7 mouse cellular contexts compared by ENCODE assay signal in the genomic region with DNA sequence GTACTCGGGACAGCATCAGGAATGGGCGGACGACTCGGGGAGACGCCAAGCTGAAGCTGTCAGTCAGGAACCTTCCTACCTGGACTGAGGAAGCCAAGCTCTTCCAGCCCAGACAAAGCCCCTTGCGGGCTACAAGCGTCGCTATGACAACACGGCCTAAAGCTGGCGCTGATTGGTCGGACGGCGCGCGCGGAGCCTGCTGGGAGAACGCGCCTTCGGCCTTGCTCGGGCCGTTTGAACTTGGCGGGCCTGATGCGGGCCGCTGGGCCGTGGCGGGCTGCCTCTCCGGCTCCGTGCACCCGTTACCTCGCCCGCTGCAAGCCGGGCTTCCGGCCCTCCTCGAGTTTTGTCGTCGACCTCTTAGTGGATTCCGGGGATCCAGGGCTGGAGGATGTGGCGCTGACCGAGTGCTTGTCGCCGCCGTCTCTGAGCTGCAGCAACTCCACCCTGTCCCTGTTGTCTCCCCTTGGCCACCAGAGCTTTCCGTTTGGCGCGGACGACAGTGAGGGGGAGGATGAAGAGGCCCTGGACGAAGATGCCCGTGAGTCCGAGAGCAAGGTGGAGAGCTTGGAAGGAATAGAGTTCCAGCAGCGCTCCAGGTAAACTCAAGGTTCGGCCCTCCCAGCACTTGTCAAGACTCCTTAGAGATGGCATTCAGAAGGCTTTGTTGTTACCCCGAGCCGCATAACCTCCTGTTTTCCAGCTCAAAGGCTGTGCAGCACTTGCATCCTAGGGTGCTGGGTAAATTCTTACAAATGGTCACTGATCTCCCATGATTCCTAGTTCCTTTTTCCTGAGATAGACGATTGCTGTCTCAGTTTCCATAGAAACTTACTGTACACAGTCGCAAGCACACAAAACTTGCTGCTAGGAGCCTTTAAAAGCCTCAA. TPM values are rescaled to one million over a fixed set of nuclear protein-coding genes. Genes with fewer than 3 reads are reported as not detected.
DNase-seq lines count a peak whose midpoint lies in the region; ATAC-seq lines count a peak whose summit lies in the region.

A gene (plus strand): TSS at position 202 of the 890 bp plus-strand sequence.

- H3K4me2 ChIP-seq in intestine, embryonic 15.5 days (replicated peaks) = peak within 1 kb of the TSS; percentile 67

- H3K4me1 ChIP-seq in intestine, embryonic 15.5 days (replicated peaks) = peaks cover 10% of the 10 kb centered on the region; the same call in 1 of the 2 replicates
- peaks cover 32% of the 10 kb centered on the region for H3K4me1 ChIP-seq in midbrain, embryonic 10.5 days

- DNase-seq in adrenal gland, adult (ENCODE audit: inconsistent age in 2 of 2, low spot score in 1 of 2) = peak; percentile 93 to 96
- DNase-seq in embryo, embryonic 10.5 days (ENCODE audit: low spot score) = peak; percentile 97
- peak; percentile 89 for DNase-seq in gastrocnemius, postnatal 25 days
- DNase-seq in left cerebral cortex, postnatal 25 days (ENCODE audit: low spot score in 2 of 2) = peak; percentile 93
- peak; percentile 94 for DNase-seq in midbrain, embryonic 10.5 days (ENCODE audit: low spot score)
- DNase-seq in right cerebral cortex, postnatal 4 days = peak; percentile 89

- H3K36me3 ChIP-seq in intestine, embryonic 15.5 days = peaks cover 5% of the 10 kb centered on the region
- H3K36me3 ChIP-seq in midbrain, embryonic 10.5 days = peaks cover 36% of the 10 kb centered on the region

- peak within 1 kb of the TSS; percentile 86 for H3K9ac ChIP-seq in intestine, embryonic 15.5 days

- H3K27ac ChIP-seq in intestine, embryonic 15.5 days = peak within 1 kb of the TSS; percentile 79
- H3K27ac ChIP-seq in midbrain, embryonic 10.5 days (replicated peaks) = peak within 1 kb of the TSS; percentile 95

- H3K27me3 ChIP-seq in intestine, embryonic 15.5 days (replicated peaks) = no peaks in the 10 kb centered on the region
- no peaks in the 10 kb centered on the region for H3K27me3 ChIP-seq in midbrain, embryonic 10.5 days (ENCODE audit: low read depth, poor library complexity, severe bottlenecking)

- intact Hi-C loops in left cerebral cortex, postnatal 25 days (cut with DNase I) = loop anchor here (5.0 kb wide), 3 partner anchors 101 to 189 kb away; a partner anchor contains a TSS

- no peaks in the 10 kb centered on the region for H3K9me3 ChIP-seq in intestine, embryonic 15.5 days
- H3K9me3 ChIP-seq in midbrain, embryonic 10.5 days (replicated peaks) = no peaks in the 10 kb centered on the region

- ATAC-seq in intestine, embryonic 15.5 days = peak; percentile 99

- peak within 1 kb of the TSS; percentile 85 for H3K4me3 ChIP-seq in intestine, embryonic 15.5 days (replicated peaks)
- peak within 1 kb of the TSS; percentile 84 for H3K4me3 ChIP-seq in midbrain, embryonic 10.5 days

- WGBS in intestine, embryonic 15.5 days = under 1% methylated on average over 55 of the region's 55 CpGs
- WGBS in midbrain, embryonic 10.5 days = under 1% methylated on average over 55 of the region's 55 CpGs

RNA-seq across cellular contexts. Expression of the gene that starts here (rescaled TPM):
- total RNA-seq in gastrocnemius, postnatal 25 days (2021) = 1 to 10 TPM; 3.4 to 3.9 TPM
- polyA plus RNA-seq in intestine, embryonic 15.5 days (2015; fragmentation: Nextera tagmentation; extraction: Ambion mirVana) = 45.8 and 51.1 TPM in 2 replicates
- 10 to 100 TPM; 13.2 to 14.2 TPM for total RNA-seq in left cerebral cortex, postnatal 25 days (2021)
- polyA plus RNA-seq in midbrain, embryonic 10.5 days (2016; fragmentation: Nextera tagmentation; extraction: Ambion mirVana) = 60.2 and 60.7 TPM in 2 replicates

Comparison
In these comparisons a context has a peak if more than half of its experiments do, and no peak if none do; other contexts are left out.
1. Peak in every context shown above with its lines: DNase-seq, ATAC-seq, H3K4me3 ChIP-seq and H3K27ac ChIP-seq.